Mouse (Mus musculus) T-helper 1 cell (primary cell): ENCODE data around the gene Nckap1l.

Source experiments
- in situ Hi-C: fragments of 300-600 bp; cut with MboI, MseI; formaldehyde crosslinking; loops from one replicate; pipeline ENCODE4 v1.15.1; 2025; ENCODE audit warnings: high pct_unique_total_duplicates

Gene Nckap1l

DNA sequence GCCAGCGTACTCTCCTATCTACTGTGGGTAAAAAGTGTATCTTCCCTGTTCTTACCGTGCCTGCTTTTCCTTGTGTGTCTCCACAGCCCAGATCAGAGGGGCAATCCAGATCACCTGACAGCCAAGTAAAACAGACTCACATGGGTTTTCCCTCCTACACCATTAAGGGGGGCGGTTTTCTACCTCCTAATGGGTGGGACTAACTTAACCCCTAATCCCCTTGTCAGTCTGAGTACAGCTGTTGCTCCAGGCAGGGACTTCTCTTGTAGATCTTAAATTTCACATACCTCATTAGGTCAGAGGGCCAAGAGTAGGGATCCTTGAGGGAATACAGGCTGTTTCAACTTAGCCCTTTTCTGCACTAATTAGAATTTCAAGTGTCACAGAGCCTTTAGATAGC, 44.6 kb downstream of the Nckap1l start:
- in situ Hi-C loops = no loop called here

DNA sequence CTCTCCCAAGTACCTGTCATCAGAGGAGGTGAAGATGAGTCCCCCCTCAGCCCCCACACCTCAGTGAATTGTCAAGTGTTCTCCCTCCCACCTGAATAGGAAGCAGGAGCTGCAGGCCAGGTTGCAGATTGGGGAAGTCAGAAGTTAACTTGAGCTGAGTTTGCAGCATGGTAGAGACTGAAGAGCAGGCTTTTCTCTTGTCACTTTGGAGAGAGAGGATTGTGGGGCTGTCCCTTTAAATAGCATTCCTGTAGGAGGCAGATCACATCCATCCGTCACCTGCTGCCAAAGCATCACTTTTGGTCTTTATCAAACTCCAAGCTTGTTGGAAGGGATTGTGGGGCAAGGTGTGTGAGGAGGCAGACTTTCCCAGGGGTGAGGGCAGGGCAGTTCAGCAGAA, 47.1 kb downstream of the Nckap1l start:
- in situ Hi-C loops = no loop called here

DNA sequence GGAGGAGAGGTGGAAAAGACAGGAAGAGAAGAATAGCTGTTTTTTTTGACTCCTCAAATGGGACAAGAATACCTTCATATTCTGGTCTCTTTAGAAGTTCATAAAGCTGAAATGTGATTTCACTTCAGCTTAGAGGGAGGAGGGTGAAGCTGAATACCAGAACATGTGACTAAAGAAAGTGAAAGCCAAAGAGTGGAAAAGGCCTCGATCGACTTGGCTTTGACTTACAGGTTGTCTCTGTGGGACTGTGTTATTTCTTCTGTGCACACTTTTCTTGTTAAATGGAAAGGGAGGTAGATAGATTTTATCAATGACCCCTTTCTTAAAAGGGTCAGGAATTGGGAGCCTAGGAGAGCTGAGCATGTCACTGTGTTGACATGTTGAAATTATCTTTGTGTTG, 47.6 kb downstream of the Nckap1l start:
- in situ Hi-C loops = no loop called here

DNA sequence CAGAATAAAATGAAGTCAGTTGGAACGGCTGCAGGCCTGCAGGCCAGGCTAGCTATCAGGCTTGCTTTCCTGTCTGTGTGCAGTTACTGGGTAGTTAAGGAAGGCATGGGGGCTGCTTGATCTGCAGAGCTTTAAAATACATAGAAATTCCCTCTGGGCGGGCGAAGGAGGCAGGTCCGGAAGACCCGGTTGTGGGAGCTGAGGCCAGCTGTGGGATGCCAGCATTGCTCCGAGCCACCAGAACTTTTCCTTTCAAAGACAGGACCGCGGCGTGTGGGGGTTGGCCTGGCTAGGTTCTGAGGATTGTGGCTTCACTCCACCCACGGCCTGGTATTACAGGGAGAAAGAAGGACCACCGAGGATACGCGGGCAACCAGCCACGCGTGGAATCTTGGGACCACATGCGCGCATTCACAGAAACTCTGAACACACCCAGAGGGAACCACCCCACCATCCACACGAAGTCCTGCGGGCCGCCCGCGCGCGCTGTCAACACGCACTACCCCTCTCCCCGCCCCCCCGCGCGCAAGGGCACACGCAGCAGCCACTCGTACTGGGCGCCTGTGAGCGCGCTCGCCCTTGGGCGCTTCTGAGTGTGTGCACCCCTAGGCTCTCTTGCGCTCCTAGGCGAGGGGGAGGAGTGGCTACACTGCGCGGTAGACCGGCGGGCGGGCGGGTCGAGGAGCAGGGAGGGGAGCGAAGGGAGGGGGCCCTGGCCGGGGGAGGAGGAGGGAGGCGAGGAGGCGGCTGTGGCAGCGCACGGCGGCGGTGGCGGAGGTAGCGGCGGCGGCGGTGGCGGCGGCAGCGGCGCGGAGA, 49.0 kb downstream of the Nckap1l start, which contains the start of gene Pde1b:
TSS of gene Pde1b (plus strand) at position 600 of the 816 bp plus-strand sequence.
- in situ Hi-C loops = no loop called here

DNA sequence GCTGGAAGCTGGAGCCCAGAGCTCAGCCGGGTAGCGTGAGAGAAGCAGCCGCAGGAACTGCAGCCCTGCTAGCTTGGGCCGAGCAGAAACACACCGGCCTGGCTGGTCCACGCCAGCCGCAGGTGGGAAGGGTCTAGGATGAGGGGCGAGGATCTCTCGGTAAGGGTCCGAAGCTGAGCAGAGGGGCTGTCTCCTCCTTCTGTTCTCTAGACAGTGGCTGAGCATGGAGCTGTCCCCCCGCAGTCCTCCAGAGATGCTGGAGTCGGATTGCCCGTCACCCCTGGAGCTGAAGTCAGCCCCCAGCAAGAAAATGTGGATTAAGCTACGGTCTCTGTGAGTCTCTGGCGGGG, 49.6 kb downstream of the Nckap1l start:
- in situ Hi-C loops = no loop called here

DNA sequence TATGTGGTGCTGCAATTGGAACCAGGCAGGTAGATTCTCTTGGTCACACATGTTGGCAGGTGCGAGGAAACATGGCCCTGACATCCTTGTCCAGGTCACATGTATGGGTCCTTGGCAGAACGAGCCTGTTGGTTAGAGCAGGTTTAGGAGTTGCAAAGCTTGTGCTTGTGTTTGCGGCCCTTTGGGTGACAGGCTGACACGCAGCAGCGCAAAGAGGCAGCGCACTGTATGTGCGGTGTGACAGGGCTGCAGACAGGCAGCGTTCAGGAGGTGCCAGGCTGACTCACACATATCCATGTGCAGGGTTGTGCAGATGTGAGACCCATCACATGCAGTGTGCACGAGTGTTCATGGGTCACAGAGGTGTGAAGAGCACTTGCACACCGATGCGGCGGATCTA, 50.1 kb downstream of the Nckap1l start:
- in situ Hi-C loops = no loop called here

DNA sequence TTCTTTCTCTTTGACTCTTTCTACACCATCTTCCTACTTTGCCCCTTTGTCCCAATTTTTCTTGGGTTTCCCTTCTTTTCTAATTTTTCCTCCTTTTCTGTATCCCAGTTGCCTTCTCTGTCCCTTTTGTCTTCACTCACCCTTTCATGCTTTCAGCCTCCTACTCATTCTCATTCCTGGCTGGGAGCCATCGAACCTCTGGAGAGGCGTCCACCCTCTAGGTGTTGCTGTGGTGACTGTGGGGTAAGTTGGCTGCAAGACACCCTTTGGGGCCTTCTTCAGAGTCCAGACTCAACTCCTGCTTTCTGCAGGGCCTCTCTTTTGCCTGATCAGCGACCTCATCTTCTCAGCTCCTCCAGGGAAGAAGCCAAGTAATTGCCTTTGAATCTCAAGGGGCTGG, 55.7 kb downstream of the Nckap1l start:
- in situ Hi-C loops = no loop called here

DNA sequence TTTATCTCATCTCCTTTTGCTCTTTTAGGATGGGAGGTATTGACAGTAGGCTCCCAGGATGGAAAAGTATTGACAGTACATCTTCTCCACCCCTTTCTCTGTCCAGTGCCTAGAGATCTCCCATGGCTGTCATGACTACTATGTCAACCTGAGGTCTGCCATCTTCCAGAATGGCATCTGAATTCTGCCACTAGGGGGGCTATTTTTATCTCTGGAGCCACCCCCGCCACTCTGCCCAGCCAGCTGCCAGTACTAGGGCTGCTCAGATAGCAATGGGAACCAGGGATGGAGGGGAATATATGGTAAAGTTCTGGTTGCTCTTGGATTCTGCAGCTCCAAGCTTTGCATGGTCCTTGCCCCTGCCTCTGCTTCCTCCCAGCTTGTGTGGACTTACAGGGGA, 58.1 kb downstream of the Nckap1l start:
- in situ Hi-C loops = no loop called here

DNA sequence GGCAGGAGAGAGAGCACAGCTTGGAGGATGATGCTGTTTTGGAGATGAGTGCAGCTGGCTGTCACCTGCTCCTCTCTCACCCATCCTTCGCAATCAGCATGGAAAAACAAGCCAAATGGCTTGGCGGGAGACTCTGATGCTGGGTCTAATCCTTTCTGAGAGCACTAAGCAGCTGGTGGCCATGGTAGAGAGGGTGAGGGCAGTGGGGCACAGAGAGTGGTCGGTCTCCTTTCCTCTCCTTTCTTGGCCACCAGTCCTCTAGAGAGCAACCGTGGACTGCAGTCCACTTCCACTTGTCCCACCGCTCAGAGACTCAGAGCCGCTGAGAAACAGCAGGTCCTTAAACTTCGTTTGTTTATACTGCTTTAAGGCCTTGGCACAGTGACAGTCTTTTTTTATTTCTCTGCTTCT, 60.0 kb downstream of the Nckap1l start:
- in situ Hi-C loops = no loop called here

DNA sequence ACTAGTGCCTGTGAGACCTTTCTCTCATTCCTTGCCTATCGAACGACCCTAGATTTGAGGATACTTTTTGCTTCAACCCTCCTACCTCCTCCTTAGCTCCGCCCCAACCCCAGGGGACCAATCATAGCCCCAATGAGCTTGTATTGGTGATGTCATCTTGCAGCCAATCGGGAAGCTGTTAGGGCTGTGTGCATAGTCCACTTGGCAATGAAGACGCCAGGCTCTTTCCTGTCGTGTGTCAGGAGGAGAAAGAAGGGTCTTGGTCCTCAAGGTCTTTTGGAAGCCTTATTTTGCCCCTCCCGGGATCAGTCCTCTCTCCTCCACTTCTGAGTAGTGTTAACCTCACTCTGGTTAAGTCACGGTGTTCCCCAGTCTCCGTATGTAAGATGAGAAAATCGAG, 60.5 kb downstream of the Nckap1l start:
- in situ Hi-C loops = no loop called here

DNA sequence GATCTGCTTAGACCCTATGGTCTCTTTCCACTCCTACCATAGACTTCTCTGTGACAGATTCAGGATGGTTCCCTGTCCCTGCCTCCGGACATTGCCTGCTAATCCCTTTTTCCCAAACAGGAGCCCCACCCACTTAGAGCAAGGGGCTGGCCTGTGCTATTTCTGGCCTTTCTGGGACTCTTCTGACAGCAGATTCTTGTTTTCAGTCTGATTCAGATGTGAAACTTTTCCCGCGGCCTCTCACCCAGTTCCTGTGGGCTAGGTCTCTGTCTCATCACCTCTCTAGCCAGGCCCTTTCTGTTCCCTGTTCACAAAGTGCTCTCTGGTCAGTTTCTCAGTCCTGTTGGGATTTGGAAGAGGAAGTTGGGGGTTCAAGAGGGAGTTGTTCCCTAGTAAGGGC, 61.3 kb downstream of the Nckap1l start:
- in situ Hi-C loops = no loop called here

DNA sequence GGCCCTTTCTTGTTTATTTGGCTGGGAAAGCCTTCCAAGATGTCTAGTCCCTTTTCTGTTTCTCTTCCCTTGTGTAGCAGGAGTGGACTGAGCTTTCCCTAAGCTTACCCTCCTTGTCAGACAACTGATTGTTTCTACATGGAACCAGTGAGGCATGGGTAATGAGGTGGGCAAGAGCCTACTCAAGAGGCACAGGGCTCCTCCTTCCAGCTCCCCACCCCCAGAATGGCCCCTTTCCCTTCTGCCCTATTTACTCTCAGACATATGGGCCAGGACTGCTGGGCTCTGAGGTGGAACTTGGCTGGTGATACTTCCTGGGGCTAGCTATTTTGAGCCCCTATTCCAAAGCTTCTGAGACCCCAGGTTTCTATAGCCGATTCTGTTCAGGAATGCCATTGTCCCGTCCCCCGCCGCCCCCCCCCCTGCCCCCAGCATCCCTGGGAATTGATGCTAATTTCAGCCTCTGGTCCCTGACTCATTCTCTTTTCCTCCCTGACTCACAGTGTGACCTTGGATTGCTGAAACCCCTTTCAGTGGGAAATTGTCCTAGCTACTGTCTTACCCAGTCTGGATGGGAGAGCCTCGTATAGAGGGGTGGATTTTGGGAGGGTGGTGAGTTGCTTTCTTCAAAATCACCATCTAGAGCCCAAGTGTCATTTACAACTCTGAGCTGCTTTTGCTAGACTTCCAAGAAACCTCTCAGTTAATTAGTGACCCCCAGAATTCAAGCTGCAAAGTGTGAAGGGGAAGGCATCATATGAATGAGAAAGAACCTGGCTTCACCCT, 65.2 kb downstream of the Nckap1l start:
- in situ Hi-C loops = no loop called here

DNA sequence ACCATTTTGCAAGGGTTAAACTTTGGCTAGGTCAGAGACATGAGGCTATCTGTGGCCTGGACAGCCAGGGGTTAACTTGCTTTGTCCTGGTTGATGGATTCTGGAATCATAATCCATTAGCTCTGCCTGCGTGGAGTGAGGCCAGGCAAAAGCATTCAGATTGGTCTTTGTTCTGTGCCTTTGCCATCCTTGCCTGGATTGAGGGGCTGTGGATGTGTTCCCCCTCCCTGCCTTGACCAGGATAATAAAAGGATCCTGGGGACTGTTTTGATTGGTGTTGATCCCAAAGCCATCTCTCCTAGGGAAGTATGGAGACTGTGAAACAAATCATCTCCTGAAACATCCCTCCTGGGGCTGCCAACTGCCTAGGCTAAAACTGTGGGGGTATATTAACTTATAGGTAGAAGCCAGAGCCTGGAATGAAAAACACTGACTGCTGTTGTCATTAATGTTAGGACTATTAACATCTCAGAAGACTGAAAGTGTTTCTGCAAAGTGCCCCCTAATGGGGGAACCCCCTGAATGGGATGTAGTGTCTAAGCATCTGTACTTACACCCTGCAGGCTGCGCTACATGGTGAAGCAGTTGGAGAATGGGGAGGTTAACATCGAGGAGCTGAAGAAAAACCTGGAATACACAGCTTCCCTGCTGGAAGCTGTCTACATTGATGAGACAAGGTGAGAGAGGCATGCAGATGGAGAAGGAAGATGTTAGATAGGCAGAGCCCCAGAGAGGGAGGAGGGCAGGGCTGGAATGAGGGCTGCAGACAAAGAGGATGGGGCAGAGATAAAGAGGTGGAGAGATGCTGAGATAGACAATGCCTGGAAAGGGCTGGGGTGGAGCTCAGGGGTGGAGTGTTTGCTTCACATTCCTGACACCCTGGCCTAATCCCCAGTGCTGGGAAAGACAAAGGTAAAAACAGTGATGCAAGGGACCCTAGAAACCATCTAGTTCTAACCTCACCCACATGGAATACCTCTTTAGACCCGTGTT, 66.1 kb downstream of the Nckap1l start:
- in situ Hi-C loops = no loop called here

DNA sequence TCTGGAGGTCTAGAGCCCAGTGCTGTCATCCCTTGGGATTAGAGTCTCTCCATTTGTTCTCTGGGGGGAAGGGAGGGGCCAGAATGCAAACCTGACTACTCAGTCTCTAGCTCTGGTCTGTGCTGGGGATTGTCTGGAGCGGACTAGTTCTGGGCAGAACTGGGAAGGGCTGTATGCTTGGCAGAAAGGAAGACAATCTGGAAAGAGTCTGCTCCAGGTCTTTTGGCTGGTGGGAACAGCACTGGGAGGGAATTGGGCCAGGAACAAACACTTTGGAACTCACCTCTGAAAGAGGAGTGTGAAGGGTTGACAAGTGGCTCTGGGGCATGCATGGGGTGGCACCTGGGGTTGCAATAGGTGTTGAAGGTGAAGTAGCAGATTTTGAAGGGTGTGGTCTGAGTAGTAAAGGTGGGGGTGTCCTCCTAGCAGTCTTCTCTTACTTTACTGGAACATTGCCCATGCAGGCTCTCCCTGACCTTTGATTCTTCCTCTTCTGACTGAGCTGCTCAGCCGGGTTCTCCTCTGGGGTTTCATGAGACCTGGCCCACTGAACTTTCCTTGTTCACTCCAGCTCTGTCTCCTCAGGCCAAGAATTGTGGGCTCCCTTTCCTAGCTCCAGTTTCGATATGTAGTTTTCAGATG, 69.0 kb downstream of the Nckap1l start:
- in situ Hi-C loops = no loop called here

DNA sequence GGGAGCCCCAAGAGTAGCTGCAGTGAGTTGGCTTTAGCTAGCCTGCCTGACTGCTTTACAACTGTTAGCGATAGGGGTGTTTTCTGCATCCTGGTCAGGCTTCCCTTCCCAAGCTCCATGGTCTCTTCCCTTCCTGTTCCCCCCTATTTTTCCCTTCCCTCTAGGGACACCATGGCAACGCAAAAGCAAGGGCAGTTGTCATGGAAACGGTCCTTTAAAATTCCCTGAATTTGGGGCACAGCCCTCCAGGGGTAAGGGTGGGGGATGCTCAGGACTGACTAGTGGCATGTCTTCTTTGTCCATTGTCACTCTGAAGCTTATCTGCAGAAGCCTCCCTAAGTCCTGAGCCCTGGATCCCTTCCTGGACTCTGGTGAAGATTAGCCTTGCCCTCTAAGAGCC, 69.6 kb downstream of the Nckap1l start:
- in situ Hi-C loops = no loop called here

DNA sequence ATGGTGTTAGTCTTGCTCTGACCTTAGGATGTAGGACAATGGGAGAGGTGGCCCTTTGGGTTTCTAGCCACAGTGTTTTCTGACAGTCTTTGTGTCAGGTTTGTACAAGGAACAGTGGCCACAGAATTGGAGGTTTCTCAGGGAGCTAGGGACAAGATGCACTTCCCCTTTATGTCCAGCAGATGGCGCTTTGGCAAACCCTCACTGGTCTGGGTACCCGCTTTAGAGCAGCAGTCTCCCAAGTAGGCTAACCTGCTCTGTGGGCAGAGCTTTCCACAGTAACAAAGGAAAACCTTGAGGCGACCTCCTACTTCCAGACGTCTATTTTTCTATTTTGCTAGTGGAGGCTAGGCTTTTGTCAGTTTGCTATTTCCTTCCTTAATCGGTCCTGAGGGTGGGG, 76.8 kb downstream of the Nckap1l start:
- in situ Hi-C loops = no loop called here

DNA sequence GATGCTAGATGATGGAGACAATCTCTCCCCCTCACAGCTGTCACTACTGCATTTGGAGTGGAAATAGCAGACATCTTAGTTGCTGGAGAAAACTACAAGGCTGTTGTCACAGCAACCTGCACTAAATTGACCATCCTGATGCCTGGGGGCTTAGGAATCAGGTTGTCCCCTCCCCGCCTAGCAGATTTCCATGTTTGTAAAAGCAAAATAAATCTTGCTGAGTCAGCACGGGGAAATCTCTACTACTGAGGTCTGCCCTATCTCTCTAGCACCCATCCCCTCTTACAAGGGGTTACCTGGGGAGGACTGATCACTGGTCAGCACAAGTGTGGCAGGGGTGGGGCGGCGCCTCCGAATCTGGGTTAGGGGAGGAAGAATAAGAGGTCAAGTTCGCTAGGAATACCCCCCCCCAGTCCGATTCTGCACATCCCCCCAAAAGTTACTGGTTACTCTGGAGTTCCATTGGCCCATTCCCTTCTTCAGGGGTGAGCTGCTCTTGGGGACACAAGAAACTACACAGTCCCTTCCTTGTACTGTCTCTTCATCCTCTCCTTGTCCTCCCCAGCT, 80.5 kb downstream of the Nckap1l start:
- in situ Hi-C loops = no loop called here

DNA sequence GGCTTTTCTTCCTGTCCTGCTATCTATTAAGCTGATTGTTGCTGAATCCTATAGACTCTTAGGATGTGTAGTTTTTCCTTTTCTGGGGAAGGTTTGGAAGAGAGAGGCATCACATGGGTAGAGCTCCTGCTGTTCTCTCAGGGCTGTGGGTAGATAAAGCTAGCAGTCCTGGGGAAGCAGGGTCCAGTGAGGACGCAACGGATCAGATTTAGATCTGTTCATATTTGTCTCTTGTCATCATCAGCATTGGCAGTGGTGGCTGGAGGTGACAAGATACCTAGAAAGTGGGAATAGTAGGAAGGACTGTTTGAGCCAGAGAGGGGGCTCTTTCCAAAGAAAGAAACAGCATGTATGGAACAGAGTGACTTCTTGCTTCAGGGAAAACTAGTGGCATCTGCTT, 81.4 kb downstream of the Nckap1l start:
- in situ Hi-C loops = no loop called here

DNA sequence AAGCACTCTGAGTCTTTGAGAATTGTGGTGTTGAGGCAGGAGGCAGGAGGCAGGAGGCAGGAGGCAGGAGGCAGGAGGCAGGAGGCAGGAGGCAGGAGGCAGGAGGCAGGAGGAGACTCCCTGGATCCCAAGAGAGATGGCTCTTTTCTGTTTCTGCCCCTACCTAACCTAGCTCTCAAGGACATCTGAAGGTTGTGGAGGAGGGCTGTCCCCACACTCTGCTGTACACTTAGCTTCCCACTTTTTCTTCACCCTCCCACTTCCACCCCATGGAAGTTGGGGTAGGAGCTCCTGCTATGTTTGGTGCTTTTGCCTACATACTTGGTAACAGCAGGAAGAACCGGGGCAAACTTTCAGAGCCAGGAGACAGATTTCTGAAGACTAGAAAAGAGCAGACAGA, 82.2 kb downstream of the Nckap1l start:
- in situ Hi-C loops = no loop called here

DNA sequence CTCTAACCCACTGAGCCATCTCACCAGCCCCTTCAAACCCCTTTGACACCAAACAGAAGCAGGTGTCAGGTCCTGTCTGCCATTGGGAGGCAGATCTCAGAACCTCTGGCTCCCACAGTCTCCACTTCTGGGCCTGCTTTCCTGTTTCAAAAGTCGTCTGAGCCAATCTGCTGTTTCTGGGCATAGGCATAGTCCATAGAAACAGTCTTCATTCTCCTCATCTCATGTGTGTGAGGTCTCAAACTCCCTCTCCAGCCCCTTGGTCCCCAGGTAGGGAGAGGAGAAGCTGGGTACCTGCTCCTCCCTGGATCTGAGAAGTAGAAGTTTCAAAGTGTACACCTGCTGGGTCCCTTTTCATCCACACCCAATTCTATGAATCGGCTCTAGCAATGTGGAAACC, 82.9 kb downstream of the Nckap1l start:
- in situ Hi-C loops = no loop called here
